Mouse (Mus musculus) layer of hippocampus, adult 2 months (tissue): ENCODE results near the gene Nol11. TPM values are rescaled to one million over a fixed set of nuclear protein-coding genes. Genes with fewer than 3 reads are reported as not detected.
"Not testable (repeated sequence)": the region's sequence is repeated elsewhere in the genome, so short reads cannot be mapped to it uniquely, and the experiment has no call there.

Experiments
- DNase-seq, 2 experiments: peaks; one replicate each; pipeline ENCODE4 v3.0.0; 2022; ENCODE audit warnings: low spot score in 2 of 2
- H3K27ac ChIP-seq: fragments of 200-600 bp; 2 replicates; pipeline ENCODE4 v1.8.1; 2022
- H3K4me3 ChIP-seq: fragments of 200-600 bp; 2 replicates; pipeline ENCODE4 v1.8.1; 2022; ENCODE audit warnings: mild to moderate bottlenecking
- CTCF ChIP-seq: fragments of 200-600 bp; conservative IDR thresholded peaks from 2 replicates; pipeline ENCODE4 v1.8.1; 2022; ENCODE audit warnings: antibody characterized with exemption, mild to moderate bottlenecking, moderate library complexity
- total RNA-seq, 2 experiments: library from RNA; stranded (reverse); gene quantifications; 2 replicates each; pipeline ENCODE4 v1.2.3; 2021

The Nol11 gene
- total RNA-seq, 2 experiments from 2014 or later = 25.9 to 26.4 TPM

DNA sequence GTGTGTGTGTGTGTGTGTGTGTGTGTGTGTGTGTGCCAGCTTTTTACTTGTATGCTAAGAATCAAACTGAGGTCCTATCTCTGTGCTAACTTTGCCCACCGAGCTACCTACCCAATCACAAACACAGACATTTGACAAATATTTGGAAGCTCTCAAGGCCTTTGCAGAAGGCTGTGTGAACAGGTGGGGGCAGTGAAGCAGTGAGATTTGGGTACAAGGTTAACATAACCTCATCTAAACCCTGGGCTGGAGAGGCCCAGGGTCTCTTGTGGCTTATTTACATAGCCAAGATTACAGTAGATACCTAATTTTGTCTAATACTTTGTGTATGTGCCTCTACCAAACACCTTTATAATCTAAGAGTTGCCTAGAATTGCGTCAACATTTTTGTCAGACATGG, 46.8 kb downstream of the Nol11 start:
- DNase-seq = no peak
- Histone ChIP-seq H3K4me3 (no peak overlapping the region), H3K27ac (no peak overlapping the region)
- TF ChIP-seq CTCF = no peak

DNA sequence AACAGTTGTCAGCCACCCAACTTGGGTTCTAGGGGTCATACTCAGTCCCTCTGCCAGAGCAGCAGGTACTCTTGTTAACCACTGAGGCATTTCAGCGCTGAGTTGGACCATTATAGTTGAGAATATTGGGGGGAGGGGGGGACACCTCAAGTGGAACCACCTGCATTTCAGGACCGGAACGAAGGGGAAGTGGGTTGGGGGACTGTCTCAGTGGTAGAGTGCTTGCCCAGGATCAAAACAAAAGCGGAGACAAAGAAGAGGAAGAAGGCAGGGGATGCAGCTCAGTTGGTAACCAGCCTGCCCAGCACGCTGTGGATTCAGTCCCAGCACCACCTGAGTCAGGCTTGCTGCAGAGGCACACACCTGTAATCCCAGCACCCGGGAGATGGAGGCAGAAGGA, 48.4 kb downstream of the Nol11 start:
- no peak overlapping the region for H3K4me3 ChIP-seq
- no peak for DNase-seq
- no peak overlapping the region for H3K27ac ChIP-seq
- TF ChIP-seq CTCF = no peak

DNA sequence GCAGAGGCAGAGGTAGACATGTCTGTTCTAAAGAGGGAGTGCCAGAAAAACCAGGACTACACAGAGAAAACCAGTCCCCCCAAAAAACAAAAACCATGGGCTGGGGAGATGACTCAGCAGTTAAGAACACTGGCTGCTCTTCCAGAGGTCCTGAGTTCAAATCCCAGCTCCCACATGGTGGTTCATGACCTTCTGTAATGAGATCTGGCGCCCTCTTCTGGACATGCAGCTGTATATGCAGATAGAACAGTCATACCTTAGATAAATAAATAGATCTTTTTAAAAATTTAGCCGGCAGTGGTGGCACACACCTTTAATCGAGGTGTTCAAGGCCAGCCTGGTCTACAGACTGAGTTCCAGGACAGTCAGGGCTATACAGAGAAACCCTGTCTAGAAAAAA, 50.5 kb downstream of the Nol11 start:
- no peak for DNase-seq
- TF ChIP-seq CTCF = peak; percentile 69
- H3K4me3 ChIP-seq = no peak overlapping the region
- no peak overlapping the region for H3K27ac ChIP-seq

DNA sequence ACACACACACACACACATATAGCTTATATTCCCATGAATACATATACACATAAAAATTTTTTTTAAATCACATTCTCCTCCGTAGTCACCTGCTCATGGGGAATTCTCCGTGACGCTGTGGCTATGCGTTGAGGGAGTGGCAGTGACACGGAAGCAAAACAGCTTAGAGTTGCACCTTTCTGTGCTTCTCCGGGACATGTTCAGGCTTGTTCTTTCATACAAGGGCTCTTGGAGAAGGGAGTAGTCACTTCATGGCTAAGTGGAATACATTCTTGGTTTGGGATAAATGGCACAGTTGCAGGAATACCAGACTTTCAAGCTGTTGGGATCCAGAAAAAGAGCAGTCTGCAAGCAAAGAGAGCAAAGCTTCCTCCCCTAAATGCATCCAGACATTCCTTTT, 51.6 kb downstream of the Nol11 start:
- no peak overlapping the region for H3K4me3 ChIP-seq
- H3K27ac ChIP-seq = no peak overlapping the region
- DNase-seq = no peak
- no peak for TF ChIP-seq CTCF

DNA sequence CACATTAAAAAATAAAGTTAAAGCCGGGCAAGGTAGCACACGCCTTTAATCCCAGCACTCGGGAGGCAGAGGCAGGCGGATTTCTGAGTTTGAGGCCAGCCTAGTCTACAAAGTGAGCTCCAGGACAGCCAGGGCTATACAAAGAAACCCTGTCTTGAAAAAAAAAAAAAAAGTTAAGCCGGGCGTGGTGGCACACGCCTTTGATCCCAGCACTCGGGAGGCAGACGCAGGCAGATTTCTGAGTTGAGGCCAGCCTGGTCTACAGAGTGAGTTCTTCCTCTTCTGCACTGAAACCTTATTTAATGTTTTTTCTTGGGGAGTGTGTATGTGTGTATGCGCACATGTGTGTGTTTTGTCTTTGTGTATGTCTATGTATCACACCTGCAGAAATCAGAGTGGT, 52.7 kb downstream of the Nol11 start:
- not testable (repeated sequence) for H3K4me3 ChIP-seq, DNase-seq, H3K27ac ChIP-seq

DNA sequence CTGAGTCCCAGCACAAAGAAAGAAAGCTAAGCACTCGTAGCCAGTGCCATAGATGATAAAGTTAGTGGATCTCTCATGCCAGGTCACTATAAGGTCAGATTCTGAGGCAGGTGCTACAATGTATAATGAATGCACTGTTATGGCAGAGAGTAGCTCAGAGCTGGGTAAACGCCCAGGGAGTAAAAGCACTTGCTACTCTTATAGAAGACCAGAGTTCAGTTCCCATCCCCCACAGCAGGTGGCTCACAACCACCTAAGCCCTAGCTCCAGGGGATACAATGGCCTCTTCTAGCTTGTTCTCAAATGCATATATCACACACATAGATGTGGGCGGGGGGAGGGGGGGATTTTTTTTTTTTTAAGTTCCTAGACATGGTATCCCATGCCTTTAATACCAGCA, 53.4 kb downstream of the Nol11 start:
- no peak for DNase-seq
- no peak for TF ChIP-seq CTCF
- Histone ChIP-seq H3K4me3 (no peak overlapping the region), H3K27ac (no peak overlapping the region)

DNA sequence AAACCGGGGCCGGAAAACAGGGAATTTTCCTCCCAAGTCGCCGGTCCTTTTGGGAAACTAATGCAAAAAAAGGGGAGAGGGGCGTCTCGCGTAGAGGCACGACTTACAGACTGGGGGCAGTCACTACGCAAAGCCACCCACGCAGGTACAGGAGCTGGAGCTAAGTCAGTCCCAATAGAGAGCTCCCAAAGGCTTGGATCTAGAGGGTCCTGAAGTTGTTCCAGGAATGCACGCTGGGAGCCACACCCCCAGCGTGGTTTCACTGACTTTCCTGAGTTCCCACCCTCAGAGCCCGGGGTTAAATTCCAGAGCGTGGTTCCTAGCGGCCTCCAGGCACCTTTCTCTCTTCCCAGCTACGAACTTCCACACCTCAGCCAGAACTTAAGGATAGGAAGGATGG, 56.8 kb downstream of the Nol11 start:
- peak overlapping the region; percentile 96; the same call in 1 of the 2 replicates for H3K27ac ChIP-seq
- DNase-seq = no peak
- peak; percentile 1; the same call in 1 of the 2 replicates for TF ChIP-seq CTCF

DNA sequence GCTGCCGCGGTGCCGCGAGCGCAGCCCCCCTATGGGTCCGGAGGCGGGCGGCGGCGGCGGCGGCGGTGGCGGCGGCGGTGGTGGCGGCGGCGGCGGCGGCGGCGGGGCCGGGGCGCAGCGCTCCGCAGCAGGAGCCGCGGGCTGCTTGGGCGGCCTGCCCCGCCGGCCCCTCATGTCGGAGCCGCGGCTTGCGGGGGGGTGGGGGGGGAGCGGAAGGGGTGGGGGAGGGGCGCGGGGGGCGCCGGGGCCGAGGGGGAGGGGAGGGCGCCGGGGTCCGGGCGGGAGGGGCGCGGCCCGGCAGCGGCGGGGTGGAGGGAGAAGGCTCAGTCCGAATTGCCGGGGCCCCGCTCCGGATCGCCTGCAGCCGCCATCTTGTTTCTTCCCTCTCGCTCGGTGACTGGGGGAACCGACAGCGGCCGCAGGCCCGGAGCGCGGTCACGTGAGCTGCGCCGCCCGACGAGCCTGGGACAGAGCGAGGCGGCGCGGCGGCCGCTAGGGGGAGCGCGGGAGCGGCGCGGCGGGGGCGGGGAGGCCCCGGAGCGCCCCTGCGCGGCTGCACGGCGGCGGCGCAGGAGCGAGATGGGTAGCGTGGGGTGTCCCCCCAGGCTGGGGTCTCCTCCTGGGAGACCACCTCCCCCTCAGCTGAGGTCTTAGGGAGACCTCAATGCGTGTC, 57.3 kb downstream of the Nol11 start, which contains the start of gene Bptf:
Gene Bptf (minus strand): TSS at position 379 of the 673 bp plus-strand sequence.
- peak; percentile 88 for TF ChIP-seq CTCF
- H3K4me3 ChIP-seq = peak within 1 kb of the TSS; percentile 89
- DNase-seq = peak; percentile 88 to 92
- H3K27ac ChIP-seq = peak within 1 kb of the TSS; percentile 96

More for the DNA sequence above, 56.8 kb downstream of the Nol11 start:
- H3K4me3 ChIP-seq = peak overlapping the region; percentile 57

DNA sequence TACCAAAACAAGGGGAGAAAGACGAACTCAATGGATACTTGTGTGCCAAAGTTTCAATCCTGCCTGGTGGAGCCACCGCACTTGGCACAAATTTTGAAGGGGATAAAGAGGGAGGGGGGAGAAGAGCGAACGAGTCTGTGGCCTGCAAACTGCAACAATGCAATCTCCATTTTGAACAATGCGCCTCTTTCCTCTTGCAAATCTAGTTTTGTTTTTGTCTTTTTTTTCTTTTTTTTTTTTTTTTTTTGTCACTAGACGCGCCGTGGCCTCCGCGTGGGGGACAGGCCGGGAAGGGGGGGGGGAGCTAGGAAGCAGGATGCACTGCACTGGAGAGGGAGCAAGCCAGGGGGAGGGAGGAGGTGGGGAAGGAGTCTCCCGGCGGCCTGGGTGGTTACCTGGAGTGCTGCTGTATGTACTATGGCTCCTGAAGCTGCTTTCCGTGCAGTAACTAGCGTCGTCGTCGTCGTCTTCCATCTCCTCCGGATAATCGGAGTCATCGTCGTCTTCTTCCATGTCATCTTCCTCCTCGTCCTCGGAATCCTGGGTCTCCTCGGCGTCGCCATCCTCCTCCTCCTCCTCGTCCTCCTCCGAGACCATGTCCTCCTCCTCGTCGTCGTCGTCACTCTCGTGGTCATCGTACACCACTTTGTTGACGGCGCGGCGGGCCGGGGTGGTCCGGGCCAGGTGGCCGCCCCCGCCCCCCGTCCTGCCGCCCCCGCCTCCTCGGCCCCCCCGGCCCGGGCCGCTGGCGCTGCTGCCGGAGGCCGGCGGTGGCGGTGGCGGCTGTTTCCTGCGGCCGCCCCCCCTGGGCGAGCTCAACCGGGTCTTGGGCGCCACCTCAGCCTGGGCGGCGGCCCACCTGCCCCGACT, 58.1 kb downstream of the Nol11 start:
- no peak for TF ChIP-seq CTCF
- peak overlapping the region; percentile 96 for H3K27ac ChIP-seq
- peak; percentile 30 to 46 for DNase-seq
- H3K4me3 ChIP-seq = peak overlapping the region; percentile 89

DNA sequence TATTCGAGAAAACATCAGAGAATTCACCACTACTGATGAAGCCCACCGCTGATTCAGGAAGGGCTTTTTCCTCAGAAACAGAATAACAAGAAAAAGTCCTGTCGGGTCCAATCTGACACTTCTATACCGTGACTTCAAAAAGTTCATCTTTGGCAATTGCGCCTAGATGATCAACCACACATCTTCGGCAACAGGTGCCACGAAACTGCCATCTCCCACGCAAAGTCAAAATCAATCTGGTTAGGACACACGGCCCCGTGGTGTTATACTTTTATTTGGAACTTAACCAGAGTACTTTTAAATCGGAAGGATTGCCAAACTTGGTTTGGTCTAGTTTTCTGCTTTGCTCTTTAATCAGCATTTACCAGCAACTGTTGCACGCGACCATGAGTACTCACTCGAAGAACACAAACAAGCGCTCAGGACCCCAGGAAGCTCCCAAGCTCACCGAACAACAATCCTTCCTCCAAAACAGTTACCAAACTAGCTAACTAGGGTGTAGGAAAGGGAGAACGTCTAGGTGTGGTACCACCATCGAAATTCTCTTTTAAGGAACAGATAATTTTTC, 58.9 kb downstream of the Nol11 start:
- Histone ChIP-seq H3K4me3 (peak overlapping the region; percentile 89), H3K27ac (peak overlapping the region; percentile 96)
- no peak for DNase-seq
- TF ChIP-seq CTCF = no peak

DNA sequence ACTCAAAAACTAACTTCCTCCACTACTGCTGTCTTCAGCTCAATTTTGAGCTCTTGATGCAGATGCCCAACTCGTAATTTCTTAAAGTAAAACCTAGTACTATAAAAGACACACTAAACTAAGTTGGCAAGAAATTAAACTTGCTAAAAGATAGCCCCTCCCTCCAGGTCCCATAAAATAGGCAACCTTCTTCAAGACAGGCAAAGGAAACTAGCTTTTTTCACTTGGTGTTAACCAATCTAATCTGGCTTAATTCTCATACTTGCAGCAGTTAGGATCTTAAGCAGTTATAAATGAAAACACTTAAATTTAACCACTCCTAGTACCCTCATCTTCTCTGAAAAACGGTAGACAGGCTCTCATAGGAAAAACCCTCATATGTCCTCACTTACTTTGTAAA, 59.5 kb downstream of the Nol11 start:
- TF ChIP-seq CTCF = no peak
- DNase-seq = no peak
- no peak overlapping the region for H3K27ac ChIP-seq
- peak overlapping the region; percentile 89 for H3K4me3 ChIP-seq

DNA sequence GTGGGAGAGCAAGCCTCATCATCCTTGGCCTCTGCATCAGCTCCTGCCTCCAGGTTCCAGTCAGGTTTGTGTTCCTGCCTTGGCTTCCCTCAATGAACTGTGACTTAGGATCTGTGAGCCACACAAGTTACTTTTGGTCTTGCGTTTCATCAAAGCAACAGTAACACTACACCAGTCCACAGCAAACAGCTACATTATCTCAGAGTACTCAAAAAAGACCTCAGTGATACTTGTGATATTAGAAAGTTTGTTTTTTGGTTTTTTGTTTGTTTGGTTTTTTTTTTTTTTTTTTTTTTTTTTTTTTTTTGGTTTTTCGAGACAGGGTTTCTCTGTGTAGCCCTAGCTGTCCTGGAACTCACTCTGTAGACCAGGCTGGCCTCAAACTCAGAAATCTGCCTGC, 62.5 kb downstream of the Nol11 start:
- DNase-seq, H3K4me3 ChIP-seq, H3K27ac ChIP-seq: not testable (repeated sequence)

DNA sequence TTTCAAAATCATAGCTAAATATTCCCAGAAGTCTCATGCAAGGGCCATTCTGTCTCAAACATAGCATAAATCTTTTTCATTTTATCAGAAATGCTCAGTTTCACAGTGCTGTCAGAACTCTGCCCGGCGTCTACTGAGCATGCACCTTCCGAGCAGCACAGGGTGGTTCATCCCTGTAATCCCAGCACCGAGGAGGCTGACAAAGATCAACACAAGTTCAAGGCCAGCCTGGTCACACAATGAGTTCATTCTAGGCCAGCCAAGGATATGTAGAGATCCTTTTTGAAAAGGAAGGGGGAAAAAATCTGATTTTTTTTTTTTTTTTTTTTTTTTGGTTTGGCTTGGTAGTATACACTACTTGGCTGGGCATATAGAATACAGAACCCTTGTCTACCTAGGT, 64.2 kb downstream of the Nol11 start:
- no peak overlapping the region for H3K4me3 ChIP-seq
- H3K27ac ChIP-seq = peak overlapping the region; percentile 25; the same call in 1 of the 2 replicates
- DNase-seq = no peak
- no peak for TF ChIP-seq CTCF
